Mouse (Mus musculus): ENCODE measurements around the gene Rtel1. TPM values are rescaled to one million over a fixed set of nuclear protein-coding genes. Genes with fewer than 3 reads are reported as not detected.
A peak's percentile ranks its signal among the peaks of the same experiment; 100 is the strongest.

Gene Rtel1
- polyA plus RNA-seq (2017; shearing (Covaris generic)) = 10 to 100 TPM; 31.4 to 34.5 (median 32.2) TPM

GRCm38 (mm10) chr2:181319248-181320102 is at the start of gene Rtel1:
Gene Rtel1 (plus strand): TSS chr2:181319739.
- peak; percentile 95 for ATAC-seq

DNA sequence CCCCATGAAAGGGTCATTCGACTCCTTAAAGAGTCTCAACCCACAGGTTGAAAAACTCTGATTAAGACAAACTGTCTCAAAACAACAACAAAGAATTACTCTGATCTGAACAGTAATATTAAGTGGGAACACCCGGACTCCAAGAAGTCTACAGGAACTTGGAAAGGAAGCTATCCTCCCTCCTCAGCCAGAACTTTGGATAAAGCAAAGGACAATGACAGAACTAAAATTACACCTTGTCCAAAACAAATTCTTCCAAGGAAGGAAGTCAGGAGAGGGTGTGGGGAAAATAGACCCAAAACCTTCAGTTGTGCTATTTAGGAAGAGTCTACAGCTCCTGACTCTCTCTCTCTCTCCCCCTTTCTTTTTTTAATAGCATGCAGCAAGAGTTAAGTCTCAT is 47.4 kb upstream of the Rtel1 start:
- ATAC-seq = no peak

DNA sequence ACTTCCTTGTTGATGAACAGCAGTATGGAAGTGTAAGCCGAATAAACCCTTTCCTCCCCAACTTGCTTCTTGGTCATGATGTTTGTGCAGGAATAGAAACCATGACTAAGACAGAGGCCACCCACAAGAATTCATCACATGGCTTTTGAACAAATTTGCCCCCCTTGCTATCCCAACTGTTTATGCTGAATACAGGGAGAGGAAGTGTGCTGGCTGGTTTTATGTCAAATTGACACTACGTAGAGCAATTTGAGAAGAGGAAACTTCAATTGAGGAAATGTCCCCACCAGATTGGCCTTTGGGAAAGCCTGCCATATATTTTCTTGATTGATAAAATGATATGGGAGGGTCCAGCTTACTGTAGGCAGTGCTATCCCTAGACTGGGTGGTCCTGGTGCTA is 45.7 kb upstream of the Rtel1 start:
- no peak for ATAC-seq

GRCm38 (mm10) chr2:181274639-181275038 is 44.9 kb upstream of the Rtel1 start:
- ATAC-seq = no peak

DNA sequence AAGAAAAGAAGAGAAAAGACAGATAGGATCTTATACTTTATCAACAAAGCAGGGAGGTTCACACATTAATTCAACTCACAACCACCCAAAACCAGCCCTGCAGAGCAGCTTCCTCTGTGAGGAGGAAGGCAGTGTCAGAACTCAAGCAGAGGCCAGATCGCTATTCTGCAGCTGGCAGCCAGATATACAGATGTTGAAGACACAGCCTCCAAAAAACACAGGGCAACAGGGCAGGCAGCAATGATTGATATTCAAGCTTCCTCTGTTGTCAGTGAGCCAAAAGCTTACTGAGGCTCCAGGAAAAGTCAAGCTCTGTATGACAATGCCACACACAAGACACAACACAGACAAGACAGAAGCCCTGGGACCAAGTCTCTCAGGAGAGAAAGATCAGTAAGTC is 42.8 kb upstream of the Rtel1 start:
- ATAC-seq = no peak

GRCm38 (mm10) chr2:181277866-181278265 is 41.7 kb upstream of the Rtel1 start:
- no peak for ATAC-seq

DNA sequence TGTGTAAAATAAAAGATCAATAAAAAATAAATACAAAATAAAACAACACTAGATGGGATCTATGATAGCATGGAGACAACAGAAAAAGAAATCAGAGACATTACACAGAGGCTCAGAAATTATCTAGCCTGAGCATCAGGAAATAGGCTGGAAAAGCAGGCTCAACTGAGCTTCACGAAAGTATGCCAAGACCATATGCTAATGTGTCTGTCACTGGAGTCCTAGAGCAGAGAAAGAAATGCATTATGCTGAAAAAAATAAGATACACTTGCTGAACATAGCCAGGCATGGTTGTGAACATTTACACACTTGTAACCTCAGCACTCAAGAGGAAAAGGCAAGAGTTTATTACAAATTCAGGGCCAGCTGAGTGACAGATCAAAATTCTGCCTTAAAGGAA is 39.6 kb upstream of the Rtel1 start:
- ATAC-seq = no peak

- ATAC-seq = no peak
Observed at GRCm38 (mm10) chr2:181286629-181287337, 32.8 kb upstream of the Rtel1 start.

DNA sequence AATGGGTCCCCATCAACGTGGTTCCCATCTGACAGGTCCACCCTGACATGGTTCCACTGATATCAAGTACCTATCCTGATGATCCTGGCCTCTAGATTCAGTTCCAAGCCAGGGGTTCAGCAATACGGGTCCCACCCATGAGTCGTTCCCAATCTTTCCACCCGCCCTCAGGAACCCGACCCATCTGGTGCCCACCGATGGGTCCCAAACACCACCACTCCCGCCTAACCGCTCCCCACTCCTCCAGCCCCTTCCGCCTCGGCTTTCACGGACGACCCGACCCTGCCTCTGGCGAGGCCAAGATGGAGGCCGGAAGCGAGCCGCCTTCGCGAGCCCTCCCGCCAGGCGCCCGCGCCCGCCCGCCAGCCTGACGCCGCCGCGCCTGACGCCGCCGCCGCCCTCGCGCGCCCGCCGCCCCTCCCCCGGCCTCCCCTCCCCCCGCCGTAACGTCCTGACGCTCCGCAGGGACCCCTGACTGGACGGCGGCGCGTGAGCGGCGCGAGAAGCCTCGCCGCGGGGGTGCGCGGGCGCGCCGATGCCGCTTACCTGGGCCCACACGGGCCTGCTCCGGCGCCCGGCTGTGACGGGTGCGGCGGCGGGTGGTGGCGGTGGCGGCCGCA is 32.1 kb upstream of the Rtel1 start:
- ATAC-seq = peak; percentile 51

DNA sequence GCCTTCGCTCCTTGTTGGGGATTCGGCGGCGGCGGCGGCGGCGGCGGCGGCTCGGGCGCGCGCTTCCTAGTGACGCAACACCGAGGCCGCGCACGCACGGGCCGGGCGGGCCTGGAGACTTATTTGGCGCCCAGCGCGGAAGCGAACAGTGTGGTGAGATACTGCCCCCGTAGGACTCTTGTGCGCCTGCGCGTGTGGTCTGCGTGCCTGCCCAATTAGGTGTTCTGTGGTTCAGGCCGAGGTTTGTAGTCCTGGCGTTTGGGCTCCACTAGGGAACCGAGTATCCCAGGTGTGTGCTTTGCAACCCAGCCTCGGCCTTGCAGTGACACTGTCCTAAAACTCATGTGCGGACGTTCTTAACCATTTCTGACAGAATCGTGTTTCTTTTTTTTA is 31.6 kb upstream of the Rtel1 start, which contains the start of gene Gmeb2:
TSS of gene Gmeb2 (minus strand) at position 78 of the 393 bp plus-strand sequence.
- ATAC-seq = peak; percentile 97

GRCm38 (mm10) chr2:181288691-181289090 is 30.8 kb upstream of the Rtel1 start:
- no peak for ATAC-seq

- ATAC-seq = no peak
Observed at GRCm38 (mm10) chr2:181290937-181291336, 28.6 kb upstream of the Rtel1 start.

DNA sequence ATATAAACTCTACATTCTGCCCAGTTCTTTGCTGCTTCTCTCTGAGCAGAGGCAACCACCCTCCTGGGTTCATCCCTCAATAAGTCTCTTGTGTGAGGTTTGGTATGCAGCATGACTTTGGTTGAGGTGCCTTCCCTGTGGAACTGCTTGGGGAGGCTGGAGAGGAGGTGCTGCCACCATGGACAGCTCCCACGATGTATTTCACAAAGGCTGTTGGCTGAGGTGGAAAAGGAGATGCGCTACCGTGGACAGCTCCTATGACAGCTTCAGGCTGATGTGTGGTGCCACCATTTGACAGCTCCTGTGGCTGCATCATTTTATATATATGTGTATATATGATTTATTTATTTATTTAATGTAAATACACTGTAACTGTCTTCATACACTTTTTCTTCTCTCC is 17.5 kb upstream of the Rtel1 start:
- ATAC-seq = no peak

DNA sequence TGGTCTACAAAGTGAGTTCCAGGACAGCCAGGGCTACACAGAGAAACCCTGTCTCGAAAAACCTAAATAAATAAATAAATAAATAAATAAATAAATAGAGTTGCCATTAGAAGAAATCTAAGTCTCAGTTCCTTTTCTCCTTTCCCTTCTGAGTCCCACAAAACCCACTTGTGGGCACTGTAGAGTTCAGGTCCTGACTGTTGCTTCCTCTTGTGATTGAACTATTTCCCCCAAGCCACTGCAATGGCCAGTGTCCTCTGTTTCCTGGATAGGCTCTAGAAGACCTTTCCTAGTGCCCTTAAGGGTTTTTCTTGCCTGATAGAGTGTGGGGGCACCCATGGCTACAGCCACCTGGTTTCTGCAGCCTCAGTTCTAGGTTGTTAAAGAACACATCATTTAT is 14.6 kb upstream of the Rtel1 start:
- no peak for ATAC-seq

GRCm38 (mm10) chr2:181307144-181307804 is 12.3 kb upstream of the Rtel1 start:
- ATAC-seq = peak; percentile 70

DNA sequence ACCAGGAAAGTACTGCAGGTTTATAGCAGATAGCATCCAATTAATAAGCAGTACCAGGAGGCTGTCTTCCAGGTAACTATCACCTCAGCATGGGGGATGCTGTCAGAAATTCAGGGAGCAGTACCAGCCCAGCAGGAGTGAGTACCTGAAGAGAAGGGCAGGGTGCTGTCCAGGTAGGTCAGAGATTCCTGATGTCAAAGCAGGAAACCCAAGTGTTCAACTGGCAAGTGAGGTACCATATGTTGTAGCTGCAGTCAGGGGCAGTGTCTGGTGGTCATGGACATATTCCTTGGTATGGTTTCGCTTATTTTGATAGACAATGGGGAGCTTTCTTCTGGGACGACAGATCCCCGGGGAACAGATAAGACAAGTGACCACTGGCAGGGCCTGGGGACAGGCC is 7.1 kb upstream of the Rtel1 start:
- ATAC-seq = no peak

- no peak for ATAC-seq
Observed at GRCm38 (mm10) chr2:181313006-181313343, 6.6 kb upstream of the Rtel1 start.

DNA sequence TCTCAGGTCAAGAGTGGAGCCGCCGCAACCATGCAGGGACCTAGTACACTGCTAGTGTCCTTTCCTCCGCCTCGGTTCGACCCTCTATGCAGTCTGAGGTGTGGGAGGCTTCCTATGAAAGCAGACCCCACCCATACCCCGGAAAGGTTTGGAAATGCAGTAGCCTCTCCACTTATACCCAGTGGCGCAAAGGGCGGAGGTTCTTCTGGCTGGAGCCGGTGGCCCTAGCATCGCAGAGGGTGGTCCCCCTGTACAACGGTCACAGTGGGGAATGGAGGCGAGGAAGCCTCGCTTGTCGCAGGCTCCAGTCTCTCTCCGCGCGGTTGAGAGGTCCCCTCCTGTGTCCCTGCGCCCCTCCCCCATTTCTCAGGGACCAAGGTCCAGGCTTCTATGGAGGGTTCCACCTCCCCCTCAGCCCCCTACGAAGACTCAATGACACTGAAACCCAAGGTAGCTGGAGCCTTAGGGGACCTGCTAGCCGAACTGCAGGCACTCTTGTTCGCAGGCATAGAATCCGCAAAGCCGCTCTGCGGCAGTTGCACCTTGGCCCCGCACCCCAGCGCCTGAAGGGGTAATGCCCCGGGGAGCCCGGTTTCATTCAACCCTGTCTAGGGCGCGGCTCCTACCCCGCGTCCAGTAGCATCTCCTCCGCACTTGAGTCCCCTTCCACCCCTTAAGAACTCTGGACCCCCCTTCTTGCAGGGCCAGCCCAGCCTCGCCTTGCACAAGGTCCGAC is 6.0 kb upstream of the Rtel1 start:
- ATAC-seq = no peak

- no peak for ATAC-seq
Observed at GRCm38 (mm10) chr2:181314080-181314810, 5.3 kb upstream of the Rtel1 start, which contains the start of gene Stmn3. Gene Stmn3 (minus strand): TSS chr2:181314500.

DNA sequence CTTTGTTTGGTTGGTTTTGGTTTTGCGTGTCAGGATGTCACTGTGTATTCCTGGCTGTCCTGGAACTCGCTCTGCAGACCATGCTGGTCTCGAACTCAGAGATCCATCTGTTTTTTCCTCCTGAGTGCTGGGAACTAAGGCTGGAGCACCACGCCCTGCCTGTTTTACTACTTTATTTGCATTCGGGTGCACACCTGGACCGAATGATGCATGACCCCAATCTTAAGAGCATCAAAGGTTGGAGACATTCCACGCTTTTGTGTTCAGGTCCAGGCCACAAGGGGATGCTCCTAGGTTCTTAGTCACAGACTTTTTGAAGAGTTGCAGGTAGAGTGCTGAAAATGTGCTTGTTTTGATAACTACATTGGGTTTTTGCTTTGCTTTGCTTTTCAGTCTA is 562 bp downstream of the Rtel1 start:
- ATAC-seq = no peak

GRCm38 (mm10) chr2:181322136-181322535 is 2.6 kb downstream of the Rtel1 start:
- ATAC-seq = no peak

GRCm38 (mm10) chr2:181326098-181326497 is 6.6 kb downstream of the Rtel1 start:
- no peak for ATAC-seq

All from inflammation-experienced regulatory T-cells, adult 6 months (primary cell).